Mouse (Mus musculus) erythroblast, embryonic 14.5 days (primary cell): ENCODE results near the gene Os9. TPM values are rescaled to one million over a fixed set of nuclear protein-coding genes. Genes with fewer than 3 reads are reported as not detected.
A peak's percentile ranks its signal among the peaks of the same experiment; 100 is the strongest.
"Not testable (repeated sequence)": the region's sequence is repeated elsewhere in the genome, so short reads cannot be mapped to it uniquely, and the experiment has no call there.

ENCODE experiments used
- H3K27me3 ChIP-seq: 2 replicates; pipeline ENCODE4 v1.6.1; 2012; ENCODE audit warnings: inconsistent platforms; ENCODE audit not compliant: control insufficient read depth
- H3K36me3 ChIP-seq: 2 replicates; pipeline ENCODE4 v1.6.1; 2012; ENCODE audit warnings: mild to moderate bottlenecking, inconsistent platforms; ENCODE audit not compliant: control insufficient read depth
- H3K4me1 ChIP-seq: 2 replicates; pipeline ENCODE4 v1.6.1; 2012; ENCODE audit warnings: inconsistent platforms; ENCODE audit not compliant: control insufficient read depth
- H3K4me3 ChIP-seq: replicated peaks from 2 replicates; pipeline ENCODE3; 2012; ENCODE audit warnings: moderate library complexity, mild to moderate bottlenecking, inconsistent platforms
- H3K9me3 ChIP-seq: 2 replicates; pipeline ENCODE4 v1.6.1; 2012; ENCODE audit warnings: low read length, inconsistent platforms, mixed read lengths; ENCODE audit not compliant: control insufficient read depth
- GATA1 ChIP-seq: IDR thresholded peaks from 2 replicates; pipeline ENCODE4 v1.6.1; 2012; ENCODE audit warnings: low read length, inconsistent platforms, mixed read lengths
- TAL1 ChIP-seq: IDR thresholded peaks from 3 replicates; pipeline ENCODE4 v1.6.1; 2012; ENCODE audit warnings: low read length, inconsistent platforms, mixed read lengths
- polyA plus RNA-seq: library from polyadenylated mRNA; stranded (reverse); fragments of >175 nt; gene quantifications from 2 replicates; pipeline ENCODE4 v1.2.3, GENCODE M21; 2012

Os9 gene
- polyA plus RNA-seq, 1 experiment, result 13.2 TPM

GRCm38 (mm10) chr10:127136510-127136909 lies 15.6 kb upstream of the Os9 start:
- TF ChIP-seq GATA1 (no peak), TAL1 (no peak)
- Histone ChIP-seq H3K9me3 (no peaks in the 10 kb centered on the region), H3K4me1 (peaks cover 30% of the 10 kb centered on the region), H3K36me3 (no peaks in the 10 kb centered on the region), H3K4me3 (no peak overlapping the region), H3K27me3 (no peaks in the 10 kb centered on the region)

GRCm38 (mm10) chr10:127135118-127135836 lies 14.3 kb upstream of the Os9 start:
- Histone ChIP-seq H3K4me3 (no peak overlapping the region), H3K27me3 (no peaks in the 10 kb centered on the region)

GRCm38 (mm10) chr10:127134394-127135035 lies 13.6 kb upstream of the Os9 start:
- not testable (repeated sequence) for H3K27me3 ChIP-seq, H3K36me3 ChIP-seq, H3K4me3 ChIP-seq, H3K9me3 ChIP-seq
- peaks cover 30% of the 10 kb centered on the region for H3K4me1 ChIP-seq

More at GRCm38 (mm10) chr10:127135118-127135836, 14.3 kb upstream of the Os9 start:
- TF ChIP-seq GATA1, result no peak
- TF ChIP-seq TAL1, result no peak
- peaks cover 30% of the 10 kb centered on the region for H3K4me1 ChIP-seq
- H3K9me3 ChIP-seq, result no peaks in the 10 kb centered on the region
- no peaks in the 10 kb centered on the region for H3K36me3 ChIP-seq

- no peak overlapping the region for H3K4me3 ChIP-seq
- no peaks in the 10 kb centered on the region for H3K9me3 ChIP-seq
- TF ChIP-seq TAL1, result no peak
- no peak for TF ChIP-seq GATA1
- no peaks in the 10 kb centered on the region for H3K36me3 ChIP-seq
- H3K27me3 ChIP-seq, result no peaks in the 10 kb centered on the region
- H3K4me1 ChIP-seq, result peaks cover 33% of the 10 kb centered on the region
These were observed 11.5 kb upstream of the Os9 start for GRCm38 (mm10) chr10:127132469-127132868.

- Histone ChIP-seq H3K9me3 (no peaks in the 10 kb centered on the region), H3K27me3 (no peaks in the 10 kb centered on the region), H3K4me1 (peaks cover 38% of the 10 kb centered on the region), H3K4me3 (no peak overlapping the region), H3K36me3 (no peaks in the 10 kb centered on the region)
- no peak for TF ChIP-seq TAL1
- no peak for TF ChIP-seq GATA1
These were observed 8.5 kb upstream of the Os9 start for GRCm38 (mm10) chr10:127129431-127129830.

- Histone ChIP-seq H3K4me1 (peaks cover 47% of the 10 kb centered on the region), H3K4me3 (no peak overlapping the region), H3K27me3 (no peaks in the 10 kb centered on the region), H3K9me3 (no peaks in the 10 kb centered on the region), H3K36me3 (no peaks in the 10 kb centered on the region)
- TF ChIP-seq TAL1, result no peak
- TF ChIP-seq GATA1, result no peak
These were observed 6.9 kb upstream of the Os9 start for GRCm38 (mm10) chr10:127127711-127128279.

- Histone ChIP-seq H3K4me1 (peaks cover 57% of the 10 kb centered on the region), H3K27me3 (no peaks in the 10 kb centered on the region), H3K4me3 (no peak overlapping the region), H3K36me3 (no peaks in the 10 kb centered on the region), H3K9me3 (no peaks in the 10 kb centered on the region)
- TF ChIP-seq GATA1 (no peak), TAL1 (no peak)
These were observed 5.6 kb upstream of the Os9 start for GRCm38 (mm10) chr10:127126579-127126978.

GRCm38 (mm10) chr10:127125210-127126001 lies 4.5 kb upstream of the Os9 start:
- Histone ChIP-seq H3K4me3 (no peak overlapping the region), H3K36me3 (no peaks in the 10 kb centered on the region), H3K27me3 (no peaks in the 10 kb centered on the region), H3K9me3 (no peaks in the 10 kb centered on the region), H3K4me1 (peaks cover 66% of the 10 kb centered on the region)
- TF ChIP-seq GATA1, result no peak
- TF ChIP-seq TAL1, result no peak

GRCm38 (mm10) chr10:127123436-127123805 lies 2.5 kb upstream of the Os9 start:
- Histone ChIP-seq H3K9me3 (no peaks in the 10 kb centered on the region), H3K4me3 (peak overlapping the region; percentile 63), H3K4me1 (peaks cover 76% of the 10 kb centered on the region), H3K36me3 (peaks cover 15% of the 10 kb centered on the region), H3K27me3 (no peaks in the 10 kb centered on the region)
- TF ChIP-seq GATA1 (no peak), TAL1 (no peak)
